Mouse (Mus musculus) ovary, adult 10 weeks (tissue): ENCODE measurements around the gene Olfr539. TPM values are rescaled to one million over a fixed set of nuclear protein-coding genes. Genes with fewer than 3 reads are reported as not detected.

Experiments used
- polyA plus RNA-seq: library from polyadenylated mRNA; stranded (reverse); fragments of 350-450 nt; fragmentation: Illumina TruSeq; extraction: RNeasy Lipid Tissue Mini Kit (QIAGEN cat#74804); gene quantifications from one replicate; pipeline ENCODE4 v1.2.3, GENCODE M21; 2014

The Olfr539 gene
- not detected for polyA plus RNA-seq

GRCm38 (mm10) chr7:140659630-140660029, at the start of gene Olfr539:
TSS of gene Olfr539 (plus strand) at chr7:140659930.

DNA sequence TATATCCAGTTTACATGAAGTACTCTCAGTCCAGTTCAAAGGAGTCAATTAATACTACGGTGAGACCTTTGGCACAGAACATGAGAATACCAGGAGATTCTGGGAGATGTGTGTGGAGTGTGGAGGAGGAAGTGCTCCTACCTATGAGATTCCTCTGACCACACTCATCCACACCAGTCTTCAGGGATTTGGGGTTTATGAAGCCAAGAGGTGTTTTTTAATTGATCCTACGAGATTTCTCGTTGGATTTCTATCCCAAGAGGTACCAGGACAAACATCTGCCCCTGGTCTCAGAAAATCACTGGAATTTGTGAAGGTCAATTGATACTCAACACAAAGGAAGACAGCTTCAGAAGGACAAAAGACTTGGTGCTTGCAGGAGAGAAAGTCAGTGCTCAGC, 31.1 kb upstream of the Olfr539 start, which contains the start of gene Olfr61:
Olfr61 (plus strand) TSS at position 301 of the 400 bp plus-strand sequence.

GRCm38 (mm10) chr7:140646152-140646551, 13.6 kb upstream of the Olfr539 start, which contains the start of gene Olfr53:
TSS of gene Olfr53 (plus strand) at chr7:140646452.

GRCm38 (mm10) chr7:140681651-140682050, 21.9 kb downstream of the Olfr539 start, which contains the start of gene Olfr45:
TSS of gene Olfr45 (plus strand) at chr7:140681951.

GRCm38 (mm10) chr7:140696967-140697366, 37.2 kb downstream of the Olfr539 start, which contains the start of gene Olfr541:
TSS of gene Olfr541 (plus strand) at chr7:140697267.

Other genes with a start within 250 kb of the Olfr539 start
- gene Olfr532, start 238.3 kb upstream of the Olfr539 start, polyA plus RNA-seq, result not detected
- not detected for gene Olfr533, start 196.6 kb upstream of the Olfr539 start, polyA plus RNA-seq
- gene Olfr535, start 175.7 kb upstream of the Olfr539 start, polyA plus RNA-seq, result not detected
- gene Olfr536, start 152.5 kb upstream of the Olfr539 start, polyA plus RNA-seq, result not detected
- not detected for gene Olfr538, start 92.0 kb upstream of the Olfr539 start, polyA plus RNA-seq
- not detected for gene Olfr46, start 58.7 kb upstream of the Olfr539 start, polyA plus RNA-seq
- not detected for gene Olfr61, start 31.0 kb upstream of the Olfr539 start, polyA plus RNA-seq
- not detected for gene Olfr53, start 13.5 kb upstream of the Olfr539 start, polyA plus RNA-seq
- not detected for gene Olfr45, start 22.0 kb downstream of the Olfr539 start, polyA plus RNA-seq
- not detected for gene Olfr541, start 37.3 kb downstream of the Olfr539 start, polyA plus RNA-seq
- 42.0 TPM for gene Cyp2e1, start 103.8 kb downstream of the Olfr539 start, polyA plus RNA-seq
- gene Syce1, start 127.9 kb downstream of the Olfr539 start, polyA plus RNA-seq, result not detected
- 0.91 TPM for gene Zfp941, start 162.2 kb downstream of the Olfr539 start, polyA plus RNA-seq
- 1.1 TPM for gene Urah, start 175.1 kb downstream of the Olfr539 start, polyA plus RNA-seq
- gene Scgb1c1, start 185.6 kb downstream of the Olfr539 start, polyA plus RNA-seq, result not detected
- not detected for gene Odf3, start 187.9 kb downstream of the Olfr539 start, polyA plus RNA-seq
- not detected for gene Gm45785, start 196.4 kb downstream of the Olfr539 start, polyA plus RNA-seq
- gene Ric8a, start 197.0 kb downstream of the Olfr539 start, polyA plus RNA-seq, result 3.4 TPM
- gene Bet1l, start 197.6 kb downstream of the Olfr539 start, polyA plus RNA-seq, result 1.5 TPM
- 107 TPM for gene Psmd13, start 222.0 kb downstream of the Olfr539 start, polyA plus RNA-seq
- 1.9 TPM for gene Sirt3, start 222.4 kb downstream of the Olfr539 start, polyA plus RNA-seq
- gene Cox8b, start 240.5 kb downstream of the Olfr539 start, polyA plus RNA-seq, result not detected